Mouse (Mus musculus) intestine, embryonic 15.5 days (tissue): Measurements from ENCODE around the gene Vcl. TPM values are rescaled to one million over a fixed set of nuclear protein-coding genes. Genes with fewer than 3 reads are reported as not detected.

ENCODE experiments used
- ATAC-seq: fragments of 200-750 bp; cut with Nextera tagmentation; 2 replicates; pipeline ENCODE4 v1.8.0; 2017; ENCODE audit warnings: moderate TSS enrichment, moderate library complexity
- H3K27ac ChIP-seq: fragments of 300-500 bp; sonication (generic); 2 replicates; pipeline ENCODE4 v1.5.1; 2015; ENCODE audit warnings: mild to moderate bottlenecking, inconsistent platforms
- H3K27me3 ChIP-seq: fragments of 300-500 bp; sonication (generic); replicated peaks from 2 replicates; pipeline ENCODE4 v1.6.1; 2015; ENCODE audit warnings: inconsistent platforms
- H3K36me3 ChIP-seq: fragments of 300-500 bp; sonication (generic); 2 replicates; pipeline ENCODE4 v1.6.1; 2015; ENCODE audit warnings: inconsistent platforms
- H3K4me1 ChIP-seq: fragments of 300-500 bp; sonication (generic); replicated peaks from 2 replicates; pipeline ENCODE4 v1.6.1; 2015; ENCODE audit warnings: inconsistent platforms
- H3K4me2 ChIP-seq: fragments of 300-500 bp; sonication (generic); replicated peaks from 2 replicates; pipeline ENCODE4 v1.6.1; 2015; ENCODE audit warnings: mild to moderate bottlenecking, inconsistent platforms
- H3K4me3 ChIP-seq: fragments of 300-500 bp; sonication (generic); replicated peaks from 2 replicates; pipeline ENCODE4 v1.5.1; 2015; ENCODE audit warnings: inconsistent platforms
- H3K9ac ChIP-seq: fragments of 300-500 bp; sonication (generic); 2 replicates; pipeline ENCODE4 v1.6.1; 2015; ENCODE audit warnings: inconsistent platforms
- H3K9me3 ChIP-seq: fragments of 300-500 bp; sonication (generic); 2 replicates; pipeline ENCODE4 v1.6.1; 2016; ENCODE audit warnings: inconsistent platforms
- WGBS: fragments of 180-500 bp; shearing (Covaris S2); methylation state at CpG from one replicate; pipeline ENCODE4 v1.1.7; 2015; 5-methylcytosine and 5-hydroxymethylcytosine counted together
- polyA plus RNA-seq: library from polyadenylated mRNA; unstranded; fragments of >200 nt; fragmentation: Nextera tagmentation; extraction: Ambion mirVana; gene quantifications from 2 replicates; pipeline ENCODE4 v1.2.1, GENCODE M21; 2015

Gene Vcl
- polyA plus RNA-seq, 1 experiment from 2014 or later: 59.2 TPM

DNA sequence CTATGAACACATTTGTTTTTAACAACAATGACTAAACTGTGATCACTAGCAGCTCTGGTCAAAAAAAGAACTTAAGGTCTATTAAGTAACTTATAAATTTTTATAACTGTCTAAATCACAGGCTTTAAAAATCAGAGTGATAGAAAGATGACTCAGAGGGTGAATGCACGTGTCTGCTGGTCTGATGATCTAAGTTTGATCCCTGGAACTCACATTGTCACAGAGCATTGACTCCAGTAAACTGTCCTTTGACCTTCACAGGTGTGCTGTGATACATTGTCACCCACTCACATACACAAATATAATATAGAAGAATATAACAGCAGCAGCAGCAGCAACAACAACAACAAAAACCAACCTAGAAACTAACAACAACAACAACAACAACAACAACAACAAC, 62.3 kb downstream of the Vcl start:
- no peak overlapping the region for H3K4me2 ChIP-seq
- H3K4me1 ChIP-seq: no peaks in the 10 kb centered on the region
- H3K9me3 ChIP-seq: no peaks in the 10 kb centered on the region
- H3K27ac ChIP-seq: no peak overlapping the region
- H3K36me3 ChIP-seq: 0 out of 2 replicates have a peak, but pooled peaks cover 3% of the 10 kb centered on the region
- no peak overlapping the region for H3K4me3 ChIP-seq
- H3K27me3 ChIP-seq: no peaks in the 10 kb centered on the region
- 73% methylated on average over 1 of the region's 1 CpGs for WGBS
- ATAC-seq: no peak
- H3K9ac ChIP-seq: no peak overlapping the region

- Histone ChIP-seq H3K4me2 (no peak overlapping the region), H3K27me3 (no peaks in the 10 kb centered on the region), H3K4me1 (no peaks in the 10 kb centered on the region), H3K9me3 (no peaks in the 10 kb centered on the region), H3K36me3 (0 out of 2 replicates have a peak, but pooled peaks cover 3% of the 10 kb centered on the region), H3K27ac (no peak overlapping the region), H3K4me3 (no peak overlapping the region), H3K9ac (no peak overlapping the region)
- ATAC-seq: peak; percentile 76
- WGBS: 38% methylated on average over 3 of the region's 3 CpGs
Observed at GRCm38 (mm10) chr14:20993067-20993691, 64.0 kb downstream of the Vcl start.

DNA sequence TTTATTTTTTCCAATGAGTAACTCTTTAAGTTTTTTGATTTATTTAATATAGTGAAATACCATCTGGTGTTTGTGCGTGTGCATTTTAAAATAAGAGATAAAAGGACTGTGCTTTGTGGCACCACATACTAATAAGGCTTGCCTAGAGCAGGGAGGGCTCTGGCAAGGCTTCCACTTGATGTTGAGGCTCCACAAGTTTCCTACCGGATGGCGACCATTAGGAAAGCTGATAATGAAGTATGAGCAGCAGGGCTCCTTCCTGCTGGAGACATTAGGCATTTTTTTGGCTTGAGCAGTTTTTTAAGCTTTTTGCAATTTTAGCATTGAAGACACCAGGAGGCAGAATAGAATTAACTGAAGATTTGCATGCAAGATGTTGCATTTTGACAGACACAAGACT, 65.3 kb downstream of the Vcl start:
- Histone ChIP-seq H3K27ac (no peak overlapping the region), H3K4me2 (no peak overlapping the region), H3K27me3 (no peaks in the 10 kb centered on the region), H3K36me3 (0 out of 2 replicates have a peak, but pooled peaks cover 3% of the 10 kb centered on the region), H3K4me1 (no peaks in the 10 kb centered on the region), H3K9me3 (no peaks in the 10 kb centered on the region), H3K4me3 (no peak overlapping the region), H3K9ac (no peak overlapping the region)
- 77% methylated on average over 3 of the region's 3 CpGs for WGBS
- ATAC-seq: no peak

DNA sequence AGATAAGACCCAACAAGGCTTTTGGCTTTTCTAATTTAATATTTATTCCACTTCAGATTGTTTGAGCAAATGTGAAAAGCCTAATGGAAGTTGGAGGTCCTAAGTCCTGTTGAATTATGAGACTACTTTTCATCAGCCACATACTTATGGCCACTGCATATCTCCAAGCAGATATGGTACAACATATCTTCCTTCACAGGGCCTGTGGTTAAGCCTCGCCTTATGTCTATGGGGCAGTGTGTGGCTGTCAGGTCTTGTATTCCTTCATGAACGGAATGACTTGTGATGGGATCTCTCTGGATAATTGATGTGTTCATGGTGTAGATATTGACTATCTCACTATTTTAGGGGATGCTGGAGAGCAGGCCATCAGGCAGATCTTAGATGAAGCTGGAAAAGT, 66.3 kb downstream of the Vcl start:
- Histone ChIP-seq H3K9ac (no peak overlapping the region), H3K36me3 (0 out of 2 replicates have a peak, but pooled peaks cover 3% of the 10 kb centered on the region), H3K4me2 (no peak overlapping the region), H3K27me3 (no peaks in the 10 kb centered on the region), H3K27ac (no peak overlapping the region), H3K4me1 (no peaks in the 10 kb centered on the region), H3K4me3 (no peak overlapping the region), H3K9me3 (no peaks in the 10 kb centered on the region)
- no peak for ATAC-seq
- WGBS: 91% methylated on average over 2 of the region's 2 CpGs

DNA sequence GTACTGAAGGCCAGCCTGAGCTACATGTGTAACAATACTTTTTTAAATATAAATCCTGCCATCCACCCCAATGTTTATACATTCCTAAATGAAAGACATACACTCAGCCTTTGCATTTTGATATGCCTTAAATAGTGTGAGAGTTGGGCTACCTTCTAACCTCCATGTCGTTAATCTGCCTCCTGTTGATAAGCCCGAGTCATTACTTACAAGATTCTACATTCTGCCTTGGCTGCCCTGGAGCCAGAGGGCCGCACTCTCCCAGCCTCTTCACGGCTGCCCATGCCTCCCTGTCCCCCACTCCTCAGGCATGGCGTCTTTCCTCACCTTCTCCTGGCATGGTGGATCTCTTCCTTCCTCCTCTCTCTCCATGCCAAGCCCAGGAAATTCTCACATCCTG, 67.2 kb downstream of the Vcl start:
- no peak overlapping the region for H3K27ac ChIP-seq

GRCm38 (mm10) chr14:20997548-20997947, 68.3 kb downstream of the Vcl start:
- no peaks in the 10 kb centered on the region for H3K4me1 ChIP-seq
- H3K27me3 ChIP-seq: no peaks in the 10 kb centered on the region
- no peak for ATAC-seq
- H3K36me3 ChIP-seq: 0 out of 2 replicates have a peak, but pooled peaks cover 6% of the 10 kb centered on the region
- no peak overlapping the region for H3K27ac ChIP-seq
- H3K4me2 ChIP-seq: no peak overlapping the region
- no peak overlapping the region for H3K9ac ChIP-seq
- H3K4me3 ChIP-seq: no peak overlapping the region
- no peaks in the 10 kb centered on the region for H3K9me3 ChIP-seq
- 66% methylated on average over 3 of the region's 3 CpGs for WGBS

More for the DNA sequence above, 67.2 kb downstream of the Vcl start:
- Histone ChIP-seq H3K4me3 (no peak overlapping the region), H3K4me2 (no peak overlapping the region), H3K4me1 (no peaks in the 10 kb centered on the region), H3K9ac (no peak overlapping the region), H3K9me3 (no peaks in the 10 kb centered on the region), H3K36me3 (0 out of 2 replicates have a peak, but pooled peaks cover 6% of the 10 kb centered on the region), H3K27me3 (no peaks in the 10 kb centered on the region)
- ATAC-seq: no peak
- 60% methylated on average over 5 of the region's 5 CpGs for WGBS

DNA sequence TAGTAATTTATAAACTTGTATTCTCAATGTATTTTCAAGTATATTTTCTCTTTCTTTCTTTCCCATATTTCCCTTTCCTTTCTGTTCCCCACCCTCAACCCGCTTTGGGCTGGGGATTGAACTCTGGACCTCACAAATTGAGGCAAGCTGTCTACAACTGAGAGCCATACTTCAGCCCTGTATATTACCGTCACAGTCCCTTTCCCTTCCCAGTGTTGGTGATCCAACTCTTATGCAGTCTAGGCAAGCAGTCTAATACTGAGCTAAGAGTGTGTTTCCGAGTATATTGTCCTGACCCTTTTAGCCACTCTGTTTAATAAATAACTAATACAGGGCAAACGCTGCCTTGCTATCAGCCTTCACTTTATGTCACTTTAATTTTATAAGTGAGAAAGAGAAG, 70.4 kb downstream of the Vcl start:
- Histone ChIP-seq H3K27me3 (no peaks in the 10 kb centered on the region), H3K4me3 (no peak overlapping the region), H3K36me3 (peaks cover 9% of the 10 kb centered on the region; the same call in 1 of the 2 replicates), H3K27ac (no peak overlapping the region), H3K4me2 (no peak overlapping the region), H3K9ac (no peak overlapping the region), H3K4me1 (no peaks in the 10 kb centered on the region), H3K9me3 (no peaks in the 10 kb centered on the region)
- peak; percentile 53; the same call in 1 of the 2 replicates for ATAC-seq
- 60% methylated on average over 4 of the region's 4 CpGs for WGBS

DNA sequence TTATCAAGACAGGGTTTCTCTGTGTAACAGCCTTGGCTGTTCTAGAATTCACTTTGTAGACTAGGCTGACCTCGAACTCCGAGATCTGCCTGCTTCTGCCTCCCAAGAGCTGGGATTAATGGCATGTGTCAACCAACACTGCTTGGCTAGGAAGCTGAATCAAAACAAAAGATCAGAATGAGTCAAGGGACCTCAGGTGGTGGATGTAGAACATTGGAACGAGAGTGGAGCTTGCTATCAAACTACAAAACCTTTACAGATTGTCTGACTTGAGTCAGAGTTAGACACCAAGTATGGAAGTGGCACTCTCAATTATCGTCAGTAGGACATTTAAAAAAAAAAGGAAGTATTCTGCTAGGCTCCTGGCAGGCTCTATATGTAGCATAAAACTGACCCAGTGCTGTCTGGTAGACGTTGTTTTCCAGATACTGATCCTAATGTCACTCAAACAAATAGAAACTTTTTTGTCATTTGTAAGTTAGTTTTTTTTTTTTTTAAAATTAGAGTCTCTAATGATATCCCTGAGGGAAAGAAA, 84.7 kb downstream of the Vcl start:
- Histone ChIP-seq H3K9me3 (no peaks in the 10 kb centered on the region), H3K4me3 (no peak overlapping the region), H3K27me3 (no peaks in the 10 kb centered on the region), H3K4me1 (no peaks in the 10 kb centered on the region), H3K36me3 (peaks cover 14% of the 10 kb centered on the region; the same call in 1 of the 2 replicates), H3K9ac (no peak overlapping the region), H3K4me2 (no peak overlapping the region), H3K27ac (no peak overlapping the region)
- WGBS: 86% methylated on average over 5 of the region's 5 CpGs
- no peak for ATAC-seq

- Histone ChIP-seq H3K4me1 (no peaks in the 10 kb centered on the region), H3K9ac (no peak overlapping the region), H3K36me3 (peaks cover 24% of the 10 kb centered on the region), H3K4me2 (no peak overlapping the region), H3K27me3 (no peaks in the 10 kb centered on the region), H3K27ac (no peak overlapping the region), H3K9me3 (no peaks in the 10 kb centered on the region), H3K4me3 (no peak overlapping the region)
- WGBS: 90% methylated on average over 5 of the region's 5 CpGs
- no peak for ATAC-seq
Observed at GRCm38 (mm10) chr14:21017871-21018270, 88.7 kb downstream of the Vcl start.

DNA sequence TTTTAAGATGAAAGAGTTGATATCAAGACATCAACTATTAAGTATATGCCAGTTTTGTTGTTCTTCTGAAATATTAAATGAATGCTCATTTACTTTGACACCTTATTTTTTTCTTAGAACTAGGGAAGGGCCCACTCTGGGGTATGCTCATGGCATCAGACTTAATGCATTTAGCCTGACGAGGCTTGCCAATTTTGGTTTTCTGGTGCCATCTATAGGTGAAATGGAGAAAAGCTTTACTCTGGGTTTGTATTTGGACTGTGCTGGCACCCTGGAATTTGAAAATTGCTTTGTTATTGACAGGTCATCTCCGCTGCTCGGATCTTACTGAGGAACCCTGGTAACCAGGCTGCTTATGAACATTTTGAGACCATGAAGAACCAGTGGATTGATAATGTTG, 89.8 kb downstream of the Vcl start:
- H3K9me3 ChIP-seq: no peaks in the 10 kb centered on the region
- ATAC-seq: peak; percentile 41; the same call in 1 of the 2 replicates
- no peaks in the 10 kb centered on the region for H3K27me3 ChIP-seq
- WGBS: 48% methylated on average over 3 of the region's 3 CpGs
- H3K4me3 ChIP-seq: no peak overlapping the region
- peaks cover 24% of the 10 kb centered on the region for H3K36me3 ChIP-seq
- no peak overlapping the region for H3K27ac ChIP-seq
- no peak overlapping the region for H3K9ac ChIP-seq
- H3K4me2 ChIP-seq: no peak overlapping the region
- no peaks in the 10 kb centered on the region for H3K4me1 ChIP-seq

- no peak for ATAC-seq
- Histone ChIP-seq H3K4me3 (no peak overlapping the region), H3K4me2 (no peak overlapping the region), H3K27me3 (no peaks in the 10 kb centered on the region), H3K9me3 (no peaks in the 10 kb centered on the region), H3K36me3 (peaks cover 24% of the 10 kb centered on the region), H3K27ac (no peak overlapping the region), H3K4me1 (no peaks in the 10 kb centered on the region), H3K9ac (no peak overlapping the region)
- WGBS: 93% methylated on average over 8 of the region's 8 CpGs
Observed at GRCm38 (mm10) chr14:21020435-21020834, 91.2 kb downstream of the Vcl start.

DNA sequence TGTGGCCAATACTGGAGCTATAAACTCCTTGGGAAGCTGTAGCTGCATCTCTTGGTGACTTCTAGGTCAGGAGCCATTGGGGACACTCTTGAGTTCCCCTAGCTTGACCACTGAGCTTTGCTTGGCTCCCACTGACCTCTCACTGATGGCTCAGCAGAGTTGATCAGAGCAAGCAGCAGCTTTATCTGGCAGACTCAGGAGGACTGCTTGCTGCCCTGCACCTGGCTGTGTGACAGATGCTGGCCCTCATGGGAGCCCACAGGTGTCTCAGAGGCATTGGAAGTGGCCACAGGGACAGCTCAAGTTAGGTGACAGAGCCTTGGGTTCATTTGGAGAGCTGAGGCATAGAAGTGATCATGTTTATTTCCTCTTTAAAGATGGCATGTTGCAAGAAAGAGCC, 98.3 kb downstream of the Vcl start:
- no peak overlapping the region for H3K4me2 ChIP-seq
- H3K4me3 ChIP-seq: no peak overlapping the region
- H3K27ac ChIP-seq: no peak overlapping the region
- H3K27me3 ChIP-seq: no peaks in the 10 kb centered on the region
- H3K4me1 ChIP-seq: no peaks in the 10 kb centered on the region
- H3K9me3 ChIP-seq: no peaks in the 10 kb centered on the region
- no peak for ATAC-seq
- H3K9ac ChIP-seq: no peak overlapping the region
- peaks cover 17% of the 10 kb centered on the region for H3K36me3 ChIP-seq

DNA sequence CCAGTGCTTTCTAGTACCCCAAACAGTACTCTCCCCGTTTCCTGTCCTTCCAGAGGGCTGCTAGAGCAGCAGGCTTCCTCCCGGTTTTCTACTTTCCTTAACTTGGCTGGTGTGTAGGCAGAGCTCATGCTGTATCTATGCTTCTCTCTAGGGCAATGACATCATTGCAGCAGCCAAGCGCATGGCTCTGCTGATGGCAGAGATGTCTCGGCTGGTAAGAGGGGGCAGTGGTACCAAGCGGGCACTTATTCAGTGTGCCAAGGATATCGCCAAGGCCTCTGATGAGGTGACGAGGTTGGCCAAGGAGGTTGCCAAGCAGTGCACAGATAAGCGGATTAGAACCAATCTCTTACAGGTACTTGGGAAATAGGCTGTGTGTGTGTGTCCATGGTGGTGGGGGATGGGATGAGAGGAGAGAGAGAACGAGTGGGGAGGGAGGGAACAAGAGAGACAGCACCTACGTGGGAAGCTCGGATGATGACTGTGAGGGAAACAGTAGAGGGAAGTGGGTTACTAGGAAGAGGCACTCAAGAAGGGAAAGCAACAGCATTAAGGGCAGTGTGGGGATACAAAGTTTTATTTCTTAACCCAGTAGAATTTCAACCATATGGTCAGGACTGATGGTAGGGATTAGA, 99.9 kb downstream of the Vcl start:
- Histone ChIP-seq H3K36me3 (peaks cover 17% of the 10 kb centered on the region), H3K9me3 (no peaks in the 10 kb centered on the region), H3K4me2 (no peak overlapping the region), H3K4me3 (no peak overlapping the region), H3K27ac (no peak overlapping the region), H3K27me3 (no peaks in the 10 kb centered on the region), H3K4me1 (no peaks in the 10 kb centered on the region), H3K9ac (no peak overlapping the region)
- 84% methylated on average over 11 of the region's 11 CpGs for WGBS
- ATAC-seq: no peak
